18 mouse cellular contexts compared by ENCODE assay signal in the genomic region with DNA sequence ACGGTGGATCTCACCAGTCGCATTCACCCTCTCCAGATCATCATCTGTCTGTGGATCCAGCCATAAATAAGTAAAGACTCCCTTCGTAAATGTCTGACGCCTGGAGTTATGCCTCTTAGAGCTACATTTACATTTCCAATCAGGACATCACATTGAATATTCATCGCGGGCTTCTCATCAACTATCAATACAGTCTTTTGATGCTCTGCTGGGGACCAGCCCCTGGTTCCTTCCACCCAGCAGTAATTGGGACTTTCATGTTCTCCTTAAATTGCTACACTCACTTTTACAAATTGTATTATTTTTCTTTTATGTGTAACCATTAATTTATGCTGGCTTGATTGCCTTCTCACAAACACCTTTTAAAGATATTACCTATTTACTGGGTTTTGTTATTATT.
"Had no signal": no experiment of that assay in that cellular context is flagged by ENCODE, and none has a peak within 500 bp of the region (broad histone marks: within the 10 kb centered on the region; RNA-seq: fewer than 3 reads in every experiment).

No protein-coding gene starts in this region.

- H3K4me1 ChIP-seq: kidney, embryonic 15.5 days; liver, embryonic 13.5 days; neural tube, embryonic 12.5 days had no signal

- H3K4me3 ChIP-seq: kidney, embryonic 15.5 days; left cerebral cortex, adult 2 months; liver, embryonic 13.5 days; neural tube, embryonic 12.5 days had no signal

- DNase-seq: kidney, adult 8-10 months; kidney, postnatal 10 days; kidney, postnatal 36 days; layer of hippocampus, postnatal 36 days; liver, embryonic 13.5 days; lung, adult 2 months; lung, postnatal 14 days; lung, postnatal 4 days; right cerebral cortex, postnatal 14 days; right cerebral cortex, postnatal 4 days; thymus, adult 2 months; thymus, postnatal 14 days; thymus, postnatal 4 days had no signal

- H3K4me2 ChIP-seq: kidney, embryonic 15.5 days; liver, embryonic 13.5 days; neural tube, embryonic 12.5 days had no signal

- H3K9ac ChIP-seq: kidney, embryonic 15.5 days; liver, embryonic 13.5 days; neural tube, embryonic 12.5 days; neural tube, embryonic 15.5 days had no signal

- H3K9me3 ChIP-seq: kidney, embryonic 15.5 days; liver, embryonic 13.5 days; neural tube, embryonic 12.5 days had no signal

- H3K27me3 ChIP-seq: kidney, embryonic 15.5 days; liver, embryonic 13.5 days; neural tube, embryonic 12.5 days; neural tube, embryonic 15.5 days had no signal

- H3K36me3 ChIP-seq: kidney, embryonic 15.5 days; liver, embryonic 13.5 days; neural tube, embryonic 12.5 days; neural tube, embryonic 15.5 days had no signal

- H3K27ac ChIP-seq: kidney, embryonic 15.5 days; left cerebral cortex, adult 2 months; liver, embryonic 13.5 days; neural tube, embryonic 12.5 days; neural tube, embryonic 15.5 days; stomach, postnatal 0 days had no signal
